In genomic region chr2:27426406-27426854, GRCm38 (mm10) we compare ENCODE assay signal across 8 mouse cellular contexts. TPM values are rescaled to one million over a fixed set of nuclear protein-coding genes. Genes with fewer than 3 reads are reported as not detected.
A peak's percentile ranks its signal among the peaks of the same experiment; 100 is the strongest.
DNase-seq lines count a peak whose midpoint lies in the region; ATAC-seq and TF ChIP-seq lines count a peak whose summit lies in the region.

No protein-coding gene starts in this region.

- H3K36me3 ChIP-seq in heart, embryonic 14.5 days (ENCODE audit: control insufficient read depth, insufficient read depth, low read length): no peaks in the 10 kb centered on the region
- H3K36me3 ChIP-seq in forebrain, embryonic 11.5 days (ENCODE audit: control insufficient read depth, insufficient read depth, low read length): no peaks in the 10 kb centered on the region
- no peaks in the 10 kb centered on the region for H3K36me3 ChIP-seq in lung, embryonic 14.5 days (ENCODE audit: insufficient read depth)

- WGBS in heart, embryonic 14.5 days: 0% methylated on average over 36 of the region's 64 CpGs
- WGBS in forebrain, embryonic 11.5 days: under 1% methylated on average over 49 of the region's 64 CpGs
- under 1% methylated on average over 54 of the region's 64 CpGs for WGBS in lung, embryonic 14.5 days

- peak overlapping the region in 1 of 2 experiments; percentile 55; a peak in 1 of 4 replicates for H3K27ac ChIP-seq in heart, embryonic 14.5 days (replicated peaks in 1 of 2; ENCODE audit: control insufficient read depth in 1 of 2, insufficient read depth in 1 of 2, low read depth in 2 of 2, low read length in 2 of 2)
- H3K27ac ChIP-seq in forebrain, embryonic 11.5 days (ENCODE audit: low read depth, low read length): peak overlapping the region; percentile 88
- peak overlapping the region; percentile 75 for H3K27ac ChIP-seq in lung, embryonic 14.5 days (ENCODE audit: low read depth)

- H3K27me3 ChIP-seq in heart, embryonic 14.5 days (ENCODE audit: control insufficient read depth, insufficient read depth, low read length): peaks cover 3% of the 10 kb centered on the region; the same call in 1 of the 2 replicates
- H3K27me3 ChIP-seq in forebrain, embryonic 11.5 days (ENCODE audit: control insufficient read depth, insufficient read depth, low read length): no peaks in the 10 kb centered on the region
- H3K27me3 ChIP-seq in lung, embryonic 14.5 days (ENCODE audit: insufficient read depth, low read length): no peaks in the 10 kb centered on the region

- DNase-seq in heart, postnatal 36 days: no peak
- no peak for DNase-seq in forebrain, embryonic 11.5 days (ENCODE audit: low spot score)
- peak; percentile 79 for DNase-seq in kidney, adult 11 months
- no peak for DNase-seq in lung, embryonic 14.5 days
- DNase-seq in natural killer cell, adult 2 months (ENCODE audit: low spot score in 2 of 2): no peak
- DNase-seq in spleen, postnatal 14 days (ENCODE audit: low spot score in 2 of 2): no peak

- peak; percentile 31 for ATAC-seq in heart, embryonic 14.5 days (ENCODE audit: insufficient number of reproducible peaks, insufficient read depth, low FRiP score, low read depth)
- ATAC-seq in activated CD4-positive, CD25-positive, alpha-beta regulatory T cell, adult 4 months: peak; percentile 8
- peak; percentile 61 for ATAC-seq in forebrain, embryonic 11.5 days (replicated peaks; ENCODE audit: low FRiP score)
- ATAC-seq in lung, embryonic 14.5 days (ENCODE audit: insufficient read depth): peak; percentile 32

- intact Hi-C loops in heart, postnatal 36 days (cut with DNase I): no loop called here

- TF ChIP-seq CTCF in lung, embryonic 14.5 days (IDR thresholded peaks at IDR 0.05; ENCODE audit: low read depth): no peak

- H3K4me2 ChIP-seq in heart, embryonic 14.5 days (ENCODE audit: low read length): peak overlapping the region; percentile 96
- H3K4me2 ChIP-seq in forebrain, embryonic 11.5 days (ENCODE audit: low read depth, low read length, severe bottlenecking): peak overlapping the region; percentile 99
- H3K4me2 ChIP-seq in lung, embryonic 14.5 days: peak overlapping the region; percentile 98

- H3K4me1 ChIP-seq in heart, embryonic 14.5 days (ENCODE audit: control insufficient read depth in 2 of 2, insufficient read depth in 2 of 2, low read length in 2 of 2): peaks cover 6 to 8% of the 10 kb centered on the region in 2 experiments; a peak in 3 of 4 replicates
- H3K4me1 ChIP-seq in forebrain, embryonic 11.5 days (replicated peaks; ENCODE audit: control insufficient read depth, insufficient read depth, low read length): peaks cover 15% of the 10 kb centered on the region
- peaks cover 17% of the 10 kb centered on the region for H3K4me1 ChIP-seq in lung, embryonic 14.5 days (ENCODE audit: insufficient read depth)

- peak overlapping the region; percentile 84 for H3K9ac ChIP-seq in heart, embryonic 14.5 days (ENCODE audit: low read length)
- H3K9ac ChIP-seq in forebrain, embryonic 11.5 days (ENCODE audit: low read length): peak overlapping the region; percentile 95
- peak overlapping the region; percentile 79 for H3K9ac ChIP-seq in lung, embryonic 14.5 days

- peak overlapping the region; percentile 65 to 86 for H3K4me3 ChIP-seq in heart, embryonic 14.5 days (ENCODE audit: control insufficient read depth in 1 of 2, insufficient read depth in 1 of 2, low read depth in 1 of 2, low read length in 2 of 2)
- H3K4me3 ChIP-seq in forebrain, embryonic 11.5 days (ENCODE audit: low read depth, low read length): peak overlapping the region; percentile 70
- peak overlapping the region; percentile 82 for H3K4me3 ChIP-seq in lung, embryonic 14.5 days (ENCODE audit: low read depth, low read length)

- H3K9me3 ChIP-seq in heart, embryonic 14.5 days (ENCODE audit: control insufficient read depth, low read length): no peaks in the 10 kb centered on the region
- H3K9me3 ChIP-seq in forebrain, embryonic 11.5 days (ENCODE audit: control insufficient read depth, low read length): no peaks in the 10 kb centered on the region
- no peaks in the 10 kb centered on the region for H3K9me3 ChIP-seq in lung, embryonic 14.5 days (ENCODE audit: low read depth, low read length)

RNA-seq across cellular contexts. Expression of gene Vav2, which starts 0.4 kb away (rescaled TPM):
- polyA plus RNA-seq in heart, embryonic 14.5 days (2014; fragmentation: Nextera tagmentation; extraction: Ambion mirVana): 3.6 and 4.1 TPM in 2 replicates
- 10 to 100 TPM; 14.0 to 14.4 TPM for total RNA-seq in heart, postnatal 36 days (2021)
- 1 to 10 TPM; 5.8 to 8.3 TPM for polyA plus RNA-seq in activated CD4-positive, CD25-positive, alpha-beta regulatory T cell, adult 4 months (2017; shearing (Covaris generic))
- polyA plus RNA-seq in forebrain, embryonic 11.5 days (2014; fragmentation: Nextera tagmentation; extraction: Ambion mirVana): 12.7 and 15.7 TPM in 2 replicates
- 8.6 and 8.8 TPM in 2 replicates for polyA plus RNA-seq in lung, embryonic 14.5 days (2014; fragmentation: Nextera tagmentation; extraction: Ambion mirVana)

RNA-seq across cellular contexts. Expression of gene Brd3os, which starts 15.7 kb away (rescaled TPM):
- polyA plus RNA-seq in heart, embryonic 14.5 days (2014; fragmentation: Nextera tagmentation; extraction: Ambion mirVana): 3.7 and 4.6 TPM in 2 replicates
- total RNA-seq in heart, postnatal 36 days (2021): 1 to 10 TPM; 1.1 to 2.1 TPM
- under 1 TPM in 1 of 2 experiments, not detected in 1; 0.33 TPM for polyA plus RNA-seq in activated CD4-positive, CD25-positive, alpha-beta regulatory T cell, adult 4 months (2017; shearing (Covaris generic))
- 14.4 and 16.0 TPM in 2 replicates for polyA plus RNA-seq in forebrain, embryonic 11.5 days (2014; fragmentation: Nextera tagmentation; extraction: Ambion mirVana)
- 7.0 and 8.1 TPM in 2 replicates for polyA plus RNA-seq in lung, embryonic 14.5 days (2014; fragmentation: Nextera tagmentation; extraction: Ambion mirVana)

Comparison
In these comparisons a context has a peak if more than half of its experiments do, and no peak if none do; other contexts are left out.
1. ATAC-seq: peak in every context shown above with its lines; median percentile 61 in forebrain, embryonic 11.5 days; 32 in lung, embryonic 14.5 days; 31 in heart, embryonic 14.5 days; 8 in activated CD4-positive, CD25-positive, alpha-beta regulatory T cell, adult 4 months.